Mouse (Mus musculus) bone marrow macrophage, adult 2 months (primary cell): ENCODE measurements around the gene Gm44965.

Experiments
- CTCF ChIP-seq: IDR thresholded peaks from 2 replicates; pipeline ENCODE4 v1.5.1; 2012; ENCODE audit warnings: low read depth, mild to moderate bottlenecking, low read length, moderate library complexity
- POLR2A ChIP-seq: IDR thresholded peaks from 2 replicates; pipeline ENCODE4 v1.6.1; 2012; ENCODE audit warnings: mild to moderate bottlenecking, low read depth, low read length, borderline replicate concordance

DNA sequence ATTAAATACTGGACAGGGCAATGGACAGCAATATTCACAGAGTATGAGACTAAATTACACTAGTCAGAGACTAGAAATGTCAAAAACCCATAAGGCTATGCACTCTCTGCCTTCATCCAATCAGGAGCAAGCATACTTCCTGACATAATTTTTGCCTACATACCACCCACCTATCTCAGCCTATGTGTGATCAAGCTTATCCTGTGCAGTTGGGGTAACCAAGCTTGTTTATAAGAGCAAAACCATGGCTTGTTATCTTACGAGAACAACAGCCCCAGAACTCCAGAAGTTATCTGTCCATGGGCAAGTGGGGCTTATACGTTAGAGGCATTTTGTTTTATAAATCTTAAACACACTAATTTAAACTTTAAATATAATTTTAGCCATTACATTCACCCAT lies 41.4 kb downstream of the Gm44965 start:
- TF ChIP-seq CTCF (no peak), POLR2A (no peak)
